Mouse (Mus musculus) fibroblast of lung, adult 2 months (primary cell): Measurements from ENCODE around the gene Gm45785.
A peak's percentile ranks its signal among the peaks of the same experiment; 100 is the strongest.

ENCODE experiments used
- DNase-seq: peaks from one replicate; pipeline ENCODE4 v3.0.0-alpha.2; 2011; ENCODE audit warnings: low read depth

The Gm45785 gene

DNA sequence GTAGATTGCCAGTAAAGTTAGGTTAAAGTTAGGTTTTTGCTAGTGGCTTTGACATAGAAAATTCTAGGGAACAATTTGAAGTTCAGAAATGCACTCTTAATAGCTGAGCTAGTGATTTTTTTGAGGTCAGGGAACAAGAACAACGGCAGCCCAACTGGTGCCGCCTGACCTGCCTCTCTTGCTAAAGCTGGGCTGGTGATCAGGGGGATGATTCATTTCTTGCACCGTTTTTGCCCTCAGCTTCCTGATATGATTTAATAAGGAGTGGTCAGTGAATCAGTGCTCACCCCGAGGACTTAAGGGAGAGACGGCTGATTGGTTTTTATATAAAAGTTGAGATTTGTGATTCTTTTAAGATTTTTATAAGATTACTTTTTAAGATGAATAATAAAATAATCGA, 24.7 kb downstream of the Gm45785 start:
- DNase-seq: peak; percentile 71

DNA sequence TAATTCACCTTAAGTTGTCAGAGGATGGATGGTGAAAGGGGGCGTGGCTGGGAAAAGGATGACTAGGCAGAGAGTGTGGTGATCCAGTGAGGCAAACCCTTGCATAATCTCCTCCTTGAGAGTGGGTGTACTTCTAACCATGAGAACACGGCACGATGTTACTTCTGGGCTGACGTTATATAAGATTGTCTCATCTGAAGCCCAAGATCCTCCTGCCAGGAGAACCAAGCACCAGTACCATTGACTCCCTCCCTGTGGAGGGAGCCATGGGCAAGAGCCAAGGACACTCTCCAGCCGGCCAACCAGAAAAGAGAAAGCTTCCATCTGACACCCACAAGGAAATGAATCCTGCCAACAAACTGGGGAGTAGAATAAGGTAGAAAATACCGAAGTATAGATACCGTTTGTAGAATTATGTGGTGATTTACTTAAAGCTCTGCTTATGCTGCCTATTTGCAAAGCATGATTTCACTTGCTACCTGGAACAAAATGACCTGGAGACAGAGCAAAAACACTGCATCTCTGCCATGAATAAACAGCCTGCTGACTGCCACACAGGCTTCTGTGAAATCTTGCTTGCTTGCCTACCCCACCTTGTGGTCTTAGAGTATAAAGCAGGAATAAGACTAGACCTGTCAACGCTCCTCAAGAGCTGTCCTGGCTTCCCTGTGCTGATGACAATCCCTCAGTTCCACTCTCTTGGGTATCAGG, 27.8 kb downstream of the Gm45785 start:
- peak; percentile 57 for DNase-seq

DNA sequence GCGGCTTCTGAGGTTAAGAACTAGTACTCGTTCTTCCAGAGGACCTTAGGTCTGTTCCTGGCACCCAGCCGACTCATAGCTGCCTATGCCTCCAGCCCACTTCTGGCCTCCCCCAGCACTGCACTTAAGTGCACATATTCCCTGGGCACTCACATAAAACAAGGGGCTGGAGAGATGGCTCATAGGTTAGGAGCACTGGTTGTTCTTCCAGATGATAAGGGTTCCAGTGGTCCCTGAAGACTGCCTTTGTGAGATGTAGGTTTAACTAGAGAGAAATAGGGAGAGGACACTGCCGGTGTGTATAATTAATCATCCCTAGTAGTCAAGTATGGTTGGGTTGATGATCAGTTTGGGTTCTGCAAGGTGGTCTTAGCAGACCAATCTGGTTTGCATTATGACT, 33.4 kb downstream of the Gm45785 start:
- no peak for DNase-seq

DNA sequence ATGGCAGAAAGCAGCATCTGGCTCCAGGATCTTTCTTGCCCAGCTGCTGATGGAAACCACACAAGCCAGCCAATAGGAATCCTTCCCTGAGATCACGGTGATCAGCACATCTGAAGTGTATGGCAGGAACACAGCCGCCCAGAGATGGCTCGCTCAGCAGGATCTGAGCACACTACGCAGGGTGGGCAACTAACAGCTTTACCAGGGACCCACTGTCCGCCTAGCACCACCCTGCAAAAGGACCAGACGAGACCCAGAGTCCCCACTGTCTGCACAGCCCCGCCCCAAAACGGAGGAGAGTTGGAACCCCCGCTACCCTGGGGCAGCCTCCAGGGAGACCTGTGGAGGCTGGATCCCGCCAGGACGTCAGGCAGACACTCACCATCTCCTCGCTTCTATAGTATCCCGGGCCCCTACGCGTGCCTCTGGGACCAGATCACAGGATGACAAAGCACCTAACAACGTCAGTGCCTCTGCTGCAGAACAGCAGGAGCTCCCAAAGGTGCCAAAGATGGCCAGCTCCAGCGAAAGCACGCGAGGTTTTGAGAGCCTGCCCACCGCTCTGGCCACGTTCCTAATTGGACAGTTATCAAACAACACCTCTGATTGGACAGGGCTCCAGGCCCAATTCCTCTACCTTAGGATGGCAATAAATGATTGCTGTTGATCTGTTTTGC, 34.3 kb downstream of the Gm45785 start, which contains the start of gene Zfp941:
TSS of gene Zfp941 (minus strand) at position 526 of the 677 bp plus-strand sequence.
- no peak for DNase-seq

DNA sequence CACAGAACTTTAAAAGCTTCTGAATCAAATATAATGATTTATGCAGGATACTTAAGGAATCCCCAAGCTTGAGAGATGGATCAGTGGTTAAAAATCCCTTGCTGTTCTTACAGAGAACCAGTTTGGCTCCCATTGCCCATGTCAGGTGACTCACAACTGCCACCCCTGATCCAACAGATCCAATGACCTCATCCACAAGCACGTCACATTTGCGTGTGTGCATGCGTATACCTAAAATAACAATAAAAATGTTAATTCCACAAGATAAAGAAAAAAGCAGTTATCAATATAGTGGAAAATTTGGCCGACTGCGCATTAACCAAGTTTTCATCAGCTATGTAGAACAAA, 34.9 kb downstream of the Gm45785 start:
- DNase-seq: no peak

GRCm38 (mm10) chr7:140820173-140820572, 36.0 kb downstream of the Gm45785 start:
- DNase-seq: no peak

DNA sequence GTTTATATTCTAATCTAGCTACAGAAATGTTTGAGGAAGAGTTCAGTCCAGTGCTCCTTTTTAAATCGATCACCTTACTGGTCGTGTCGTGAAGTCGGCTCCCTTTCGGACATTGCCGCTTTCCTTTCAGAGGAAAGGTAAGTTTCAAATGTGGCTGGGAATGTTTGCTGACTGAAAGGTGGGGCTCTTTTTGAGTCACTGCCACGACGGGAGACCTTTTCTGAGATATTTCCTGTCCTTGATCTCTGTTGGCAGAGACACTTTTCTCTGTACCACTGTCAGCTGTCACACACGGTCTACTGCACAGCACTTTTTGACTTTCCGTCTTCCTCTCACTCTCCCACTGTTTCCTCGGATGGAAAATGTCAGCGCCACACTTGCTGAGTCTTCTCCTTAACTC, 43.3 kb downstream of the Gm45785 start:
- no peak for DNase-seq

- no peak for DNase-seq
These were observed 44.4 kb downstream of the Gm45785 start for GRCm38 (mm10) chr7:140811714-140812113.

GRCm38 (mm10) chr7:140810496-140810895, 45.6 kb downstream of the Gm45785 start:
- DNase-seq: no peak

GRCm38 (mm10) chr7:140805704-140806103, 50.4 kb downstream of the Gm45785 start:
- peak; percentile 12 for DNase-seq

- no peak for DNase-seq
These were observed 53.5 kb downstream of the Gm45785 start for GRCm38 (mm10) chr7:140802629-140803028.

GRCm38 (mm10) chr7:140798212-140798611, 57.9 kb downstream of the Gm45785 start:
- no peak for DNase-seq

DNA sequence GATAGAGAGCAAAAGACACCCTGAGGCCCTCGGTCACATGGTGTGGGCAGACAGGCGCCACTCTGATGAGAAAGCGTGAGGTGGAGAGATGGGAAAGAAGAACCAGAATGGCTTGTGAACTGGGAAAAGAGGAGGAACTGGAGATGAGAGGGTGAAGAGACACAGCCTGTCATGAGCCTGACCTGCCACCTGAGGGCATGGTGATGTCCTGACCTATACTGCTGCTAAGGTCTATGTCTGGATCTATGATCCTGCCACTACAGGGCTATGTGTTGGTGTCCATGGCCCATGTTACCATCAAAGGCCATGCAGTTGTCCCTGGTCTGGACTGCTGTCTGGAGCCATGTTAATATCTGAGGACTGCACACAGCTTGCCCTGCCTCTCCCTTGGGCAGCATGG, 58.5 kb downstream of the Gm45785 start:
- DNase-seq: no peak

- DNase-seq: no peak
These were observed 62.6 kb downstream of the Gm45785 start for GRCm38 (mm10) chr7:140793541-140793940.

GRCm38 (mm10) chr7:140788053-140788435, 68.1 kb downstream of the Gm45785 start:
- no peak for DNase-seq

DNA sequence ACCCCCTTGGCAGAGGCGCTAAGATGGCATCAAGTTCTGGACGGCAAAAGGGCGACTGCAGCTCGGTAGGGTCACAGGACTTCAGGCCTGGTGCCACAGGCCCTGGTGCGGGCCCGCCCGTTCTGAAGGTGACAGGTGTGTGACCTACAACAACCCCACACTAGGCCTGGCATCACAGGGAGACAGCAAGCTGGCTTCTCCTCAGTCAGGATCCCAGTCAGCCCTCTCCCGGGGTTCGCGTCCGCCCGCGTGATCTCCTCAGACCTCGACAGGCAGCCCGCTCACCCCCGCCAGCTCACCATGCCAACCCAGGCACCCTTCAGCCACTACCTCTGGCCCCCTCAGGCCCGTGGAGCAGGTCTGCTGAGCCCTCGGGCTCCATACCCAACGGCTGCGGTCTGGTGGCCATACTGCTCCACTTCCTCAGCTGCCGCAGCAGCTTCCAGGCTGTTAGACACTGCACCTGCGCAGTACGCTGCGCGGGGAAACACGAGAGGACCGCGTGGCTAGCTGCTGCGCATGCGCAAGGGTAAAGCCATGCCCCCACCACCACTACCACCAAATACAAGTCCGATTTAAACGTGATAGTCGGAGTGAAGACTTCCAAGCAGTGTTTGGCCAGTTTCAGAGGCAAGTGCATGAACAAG, 68.6 kb downstream of the Gm45785 start, which contains the start of gene Syce1:
TSS of gene Syce1 (minus strand) at position 447 of the 647 bp plus-strand sequence.
- DNase-seq: no peak

GRCm38 (mm10) chr7:140780548-140780947, 75.6 kb downstream of the Gm45785 start:
- no peak for DNase-seq
